Mouse (Mus musculus): Measurements from ENCODE around the gene Kcnh1.

Kcnh1 gene

GRCm38 (mm10) chr1:192269911-192270310, 79.3 kb downstream of the Kcnh1 start:
- DNase-seq: no peak

GRCm38 (mm10) chr1:192277801-192278385, 87.3 kb downstream of the Kcnh1 start:
- DNase-seq: no peak

DNA sequence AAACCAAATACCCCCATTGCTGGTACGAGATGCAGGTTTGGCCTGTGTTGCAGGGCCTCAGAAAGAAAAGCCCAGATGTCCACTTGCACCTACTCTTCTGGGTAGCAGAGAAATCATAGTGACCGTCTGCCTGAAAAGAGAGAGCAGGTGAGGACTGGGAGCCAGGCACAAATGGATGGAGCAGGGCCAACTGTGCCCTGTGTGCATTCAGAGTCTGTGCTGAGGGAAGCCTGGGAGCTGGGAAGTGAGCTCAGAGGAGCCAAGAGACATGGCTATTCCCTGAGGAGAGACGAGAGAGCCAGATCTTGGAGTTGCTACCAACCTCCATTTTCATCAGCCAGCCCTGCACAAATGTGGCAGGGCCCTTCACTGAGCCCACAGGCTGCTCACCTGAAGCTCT, 93.8 kb downstream of the Kcnh1 start:
- no peak for DNase-seq

DNA sequence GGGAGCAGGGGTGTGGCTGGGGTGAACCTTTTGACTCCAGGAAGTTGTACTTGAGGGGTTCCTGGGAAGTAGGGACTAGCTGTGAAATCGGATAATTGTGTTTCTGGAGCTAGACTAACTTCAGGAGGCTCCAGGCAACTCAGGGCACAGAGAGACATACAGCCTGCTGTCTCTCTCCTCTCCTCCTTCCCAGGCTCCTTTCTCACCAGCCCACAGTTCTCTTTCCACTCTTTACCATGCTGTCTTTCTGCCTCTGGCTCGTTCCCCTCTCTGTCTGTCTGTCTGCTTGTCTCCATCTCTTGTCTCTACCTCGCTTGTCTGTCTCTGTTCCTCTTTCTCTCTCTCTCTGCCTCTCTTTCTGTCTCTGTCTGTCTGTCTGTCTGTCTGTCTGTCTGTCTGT, 94.4 kb downstream of the Kcnh1 start:
- no peak for DNase-seq

GRCm38 (mm10) chr1:192288456-192288855, 97.9 kb downstream of the Kcnh1 start:
- DNase-seq: no peak

DNA sequence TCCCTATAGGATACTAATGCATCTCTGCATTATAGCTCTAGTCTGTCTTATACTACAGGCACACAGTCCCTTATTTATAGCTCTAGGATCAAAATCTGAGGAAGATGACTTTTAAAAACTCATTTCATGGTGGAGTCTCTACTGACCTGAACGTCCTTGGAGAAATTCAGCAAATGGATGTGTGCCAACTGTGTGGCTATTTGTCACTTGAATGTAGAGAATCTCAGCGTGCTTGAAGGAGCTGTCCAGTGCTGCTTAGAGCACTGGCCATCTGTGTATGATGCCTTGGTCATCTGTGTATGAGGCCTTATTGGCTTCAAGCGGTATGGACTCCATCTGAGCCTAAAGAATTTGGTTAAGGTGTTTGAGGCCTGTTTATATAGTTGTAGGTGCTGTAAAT, 100.7 kb downstream of the Kcnh1 start:
- no peak for DNase-seq

GRCm38 (mm10) chr1:192293391-192293790, 102.8 kb downstream of the Kcnh1 start:
- DNase-seq: no peak

- no peak for DNase-seq
Observed at GRCm38 (mm10) chr1:192293921-192294320, 103.3 kb downstream of the Kcnh1 start.

- no peak for DNase-seq
Observed at GRCm38 (mm10) chr1:192295243-192295860, 104.8 kb downstream of the Kcnh1 start.

GRCm38 (mm10) chr1:192295902-192296301, 105.3 kb downstream of the Kcnh1 start:
- no peak for DNase-seq

GRCm38 (mm10) chr1:192297481-192298128, 107.0 kb downstream of the Kcnh1 start:
- DNase-seq: no peak

DNA sequence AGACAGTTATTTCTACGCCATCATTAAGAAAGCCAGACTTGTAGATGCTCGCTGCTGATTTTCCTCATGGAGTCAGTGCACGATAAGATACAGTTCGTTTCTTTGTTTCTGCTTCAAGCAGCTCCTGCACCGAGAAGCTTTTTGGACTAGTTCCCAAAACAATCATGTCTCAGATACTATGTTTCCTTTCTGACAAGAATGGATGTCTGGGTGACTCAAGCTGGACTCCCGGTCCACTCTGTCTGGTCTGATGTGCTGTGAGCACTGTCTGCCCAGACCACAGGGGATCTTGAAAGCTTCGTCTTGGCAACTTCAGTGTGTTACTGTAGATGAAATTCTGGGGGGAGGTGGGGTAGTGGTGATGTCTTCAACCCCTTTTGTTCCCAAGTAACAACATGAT, 109.8 kb downstream of the Kcnh1 start:
- DNase-seq: no peak

- no peak for DNase-seq
Observed at GRCm38 (mm10) chr1:192303615-192304014, 113.0 kb downstream of the Kcnh1 start.

DNA sequence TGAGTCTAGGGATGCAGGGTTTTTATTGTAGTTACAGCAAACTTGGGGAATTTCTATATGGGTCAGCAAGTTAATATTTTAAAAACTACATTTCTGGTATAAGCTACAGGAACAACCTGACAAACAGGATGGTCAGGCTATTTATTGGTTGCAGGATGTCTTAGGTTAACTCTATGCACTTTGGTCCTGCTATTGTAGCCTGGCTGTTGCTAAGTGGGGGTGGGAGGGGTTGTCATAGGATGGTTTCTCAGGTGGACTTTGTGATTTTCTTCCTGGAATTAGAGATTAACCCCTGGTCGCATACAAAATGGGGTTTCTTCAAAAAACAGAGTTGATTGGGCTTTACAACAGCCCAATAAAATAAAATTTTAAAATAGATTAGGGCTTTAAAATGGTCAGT, 114.6 kb downstream of the Kcnh1 start:
- peak; percentile 6 to 47 for DNase-seq

DNA sequence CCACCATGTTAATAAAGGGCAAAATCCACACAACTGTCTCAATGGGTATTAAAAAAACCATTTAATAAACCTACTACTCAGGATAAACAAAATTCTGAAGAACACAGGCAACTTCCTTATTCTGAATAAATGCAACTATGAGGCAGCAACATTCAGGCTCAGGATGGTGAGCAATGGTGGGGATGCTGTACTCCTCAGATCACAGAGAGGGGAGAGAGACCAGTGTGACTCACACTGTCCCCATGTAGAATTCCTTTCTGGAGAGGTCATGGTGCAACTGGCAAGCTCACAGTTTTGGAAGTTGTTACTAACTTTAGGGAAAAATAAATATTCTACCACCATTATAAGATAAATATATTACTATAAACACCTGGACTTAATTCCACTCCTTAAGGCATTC, 116.5 kb downstream of the Kcnh1 start:
- DNase-seq: no peak

DNA sequence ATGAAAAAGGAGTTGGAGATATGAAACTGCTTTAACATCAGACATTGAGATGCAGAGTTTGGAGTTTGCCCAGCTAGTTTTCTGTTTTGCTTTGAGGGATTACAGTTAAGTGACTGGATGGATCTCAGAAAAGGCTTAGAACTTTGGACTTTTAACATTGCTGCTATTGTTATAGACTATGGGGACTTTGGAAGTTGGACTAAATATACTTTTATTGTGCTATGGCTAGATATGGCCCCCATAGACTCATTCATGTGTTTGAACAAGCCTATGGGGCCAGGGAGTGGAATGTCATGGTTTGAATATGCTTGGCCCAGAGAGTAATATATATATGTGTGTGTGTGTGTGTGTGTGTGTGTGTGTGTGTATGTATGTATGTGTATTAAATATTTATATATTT, 120.7 kb downstream of the Kcnh1 start:
- DNase-seq: no peak

GRCm38 (mm10) chr1:192311851-192312438, 121.4 kb downstream of the Kcnh1 start:
- no peak for DNase-seq

GRCm38 (mm10) chr1:192312446-192312845, 121.9 kb downstream of the Kcnh1 start:
- no peak for DNase-seq

DNA sequence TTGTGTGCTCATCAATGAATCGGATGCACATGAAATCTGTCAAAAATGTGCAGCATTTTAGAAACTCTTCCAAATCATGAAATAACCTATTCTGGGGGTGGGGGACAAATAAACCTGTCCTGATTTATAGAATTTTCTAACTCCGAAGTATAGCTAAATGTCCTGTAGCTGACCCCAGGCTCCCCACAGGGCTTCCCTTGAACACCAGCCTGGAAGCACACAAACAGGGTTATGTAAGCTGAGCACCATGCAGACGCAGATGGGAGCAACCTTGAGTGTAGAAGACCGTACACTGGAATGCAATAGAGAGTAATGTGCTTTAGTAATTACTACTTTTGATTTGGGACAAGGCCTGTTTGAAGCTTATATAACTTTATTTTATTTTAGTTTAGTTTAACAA, 122.4 kb downstream of the Kcnh1 start:
- no peak for DNase-seq

- DNase-seq: no peak
Observed at GRCm38 (mm10) chr1:192313571-192313972, 123.0 kb downstream of the Kcnh1 start.

DNA sequence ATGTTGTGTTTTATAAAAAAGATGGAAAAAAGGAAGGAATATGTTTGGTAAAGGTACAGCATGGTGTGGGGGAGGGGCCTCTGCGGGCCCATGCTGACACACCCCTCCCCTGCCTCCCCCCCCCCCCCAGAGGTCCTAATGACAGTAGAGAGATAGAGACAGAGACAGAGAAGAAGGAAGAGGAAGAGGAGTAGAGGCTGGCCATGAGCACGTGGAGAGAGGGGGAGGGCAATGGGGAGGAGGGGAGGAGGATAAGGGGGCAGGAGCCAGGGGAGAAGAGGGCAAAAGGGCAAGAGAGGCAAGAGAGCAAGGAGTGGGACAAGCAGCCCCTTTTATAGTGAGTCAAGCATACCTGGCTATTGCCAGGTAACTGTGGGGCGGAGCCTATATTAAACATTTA, 123.5 kb downstream of the Kcnh1 start:
- DNase-seq: no peak

DNA sequence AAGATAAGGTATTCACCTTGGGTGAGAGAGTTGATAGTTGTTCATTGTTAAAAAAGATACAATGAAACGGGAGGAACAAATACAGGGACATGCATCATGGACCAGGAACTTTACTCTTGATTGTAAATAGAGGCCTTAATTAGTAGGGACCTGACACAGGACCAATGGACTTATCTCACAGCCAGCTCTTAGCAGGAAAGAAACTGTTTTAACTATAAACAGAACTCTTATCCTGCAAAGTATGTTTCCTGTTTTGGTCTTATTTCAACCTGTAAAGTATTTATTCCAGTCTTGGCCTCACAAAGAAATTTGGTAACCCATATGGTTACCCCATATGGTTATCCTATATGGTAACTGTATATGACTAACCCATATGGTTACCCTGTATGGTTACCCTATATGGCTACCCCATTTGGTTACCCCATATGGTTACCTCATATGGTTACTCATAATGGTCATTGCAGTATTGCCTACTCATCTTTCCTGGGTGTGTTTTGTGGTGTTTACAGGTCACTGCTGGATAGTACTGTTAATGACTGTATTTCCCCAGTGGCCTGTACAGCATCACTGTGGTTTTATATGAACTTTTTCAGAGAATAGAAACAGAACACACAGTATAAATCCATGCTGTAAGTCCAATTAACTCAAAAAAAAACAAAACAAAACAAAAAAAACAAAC, 125.0 kb downstream of the Kcnh1 start:
- DNase-seq: no peak

- DNase-seq: peak in 1 of 2 experiments; percentile 26
Observed at GRCm38 (mm10) chr1:192324223-192324622, 133.6 kb downstream of the Kcnh1 start.

GRCm38 (mm10) chr1:192327052-192327451, 136.5 kb downstream of the Kcnh1 start:
- no peak for DNase-seq

Measured in kidney, postnatal 36 days (tissue).